Comparison of ENCODE assay signal across 29 mouse cellular contexts in the genomic region with DNA sequence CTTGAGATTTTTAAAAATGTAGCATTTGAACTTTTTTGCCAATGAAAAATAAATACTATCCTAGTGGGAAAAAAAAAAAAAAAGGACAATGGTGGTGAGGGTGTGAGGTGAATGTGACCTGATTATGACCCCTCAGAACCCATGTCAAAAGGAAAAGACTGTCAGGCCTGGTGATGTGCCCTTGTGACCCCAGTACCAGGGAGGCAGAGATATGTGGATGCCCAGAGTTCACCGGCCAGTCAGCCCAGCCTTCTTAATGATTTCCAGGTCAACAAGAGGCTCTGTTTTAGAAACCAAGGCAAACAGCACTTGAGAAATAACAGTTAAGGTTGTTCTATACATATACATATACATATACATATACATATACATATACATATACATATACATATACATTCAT. TPM values are rescaled to one million over a fixed set of nuclear protein-coding genes. Genes with fewer than 3 reads are reported as not detected.
"Had no signal": no experiment of that assay in that cellular context is flagged by ENCODE, and none has a peak within 500 bp of the region (broad histone marks: within the 10 kb centered on the region; RNA-seq: fewer than 3 reads in every experiment).

No protein-coding gene starts in this region.

- H3K4me1 ChIP-seq: liver, embryonic 12.5 days had no signal

- H3K27ac ChIP-seq: gastrocnemius, adult 2 months; heart, embryonic 10.5 days; hindbrain, embryonic 10.5 days; hindbrain, embryonic 12.5 days; hindbrain, embryonic 14.5 days; intestine, embryonic 15.5 days; layer of hippocampus, adult 2 months; left cerebral cortex, adult 2 months; limb, embryonic 10.5 days; limb, embryonic 12.5 days; liver, embryonic 12.5 days; liver, embryonic 14.5 days had no signal

- H3K36me3 ChIP-seq: heart, embryonic 10.5 days; heart, embryonic 12.5 days; hindbrain, embryonic 10.5 days; hindbrain, embryonic 12.5 days; intestine, embryonic 15.5 days; limb, embryonic 10.5 days; limb, embryonic 12.5 days; liver, embryonic 12.5 days had no signal

- H3K27me3 ChIP-seq: heart, embryonic 12.5 days; intestine, embryonic 15.5 days; limb, embryonic 12.5 days; liver, embryonic 12.5 days had no signal

- DNase-seq: gastrocnemius, adult 2 months; gastrocnemius, postnatal 10 days; gastrocnemius, postnatal 25 days; heart, adult 18-20 months; heart, postnatal 10 days; heart, postnatal 4 days; kidney, adult 18-20 months; kidney, postnatal 10 days; kidney, postnatal 25 days; kidney, postnatal 4 days; liver had no signal

- H3K9me3 ChIP-seq: heart, embryonic 10.5 days; heart, embryonic 12.5 days; hindbrain, embryonic 10.5 days; hindbrain, embryonic 12.5 days; intestine, embryonic 15.5 days; limb, embryonic 10.5 days; limb, embryonic 12.5 days; liver, embryonic 12.5 days had no signal

- H3K4me3 ChIP-seq: gastrocnemius, adult 2 months; heart, embryonic 10.5 days; heart, embryonic 12.5 days; hindbrain, embryonic 10.5 days; hindbrain, embryonic 12.5 days; intestine, embryonic 15.5 days; layer of hippocampus, adult 2 months; left cerebral cortex, adult 2 months; limb, embryonic 10.5 days; limb, embryonic 12.5 days; liver, embryonic 12.5 days had no signal

RNA-seq across cellular contexts. Expression of a gene that starts 60.0 kb away (rescaled TPM):
- polyA plus RNA-seq: heart, embryonic 14.5 days; heart, embryonic 16.5 days; hindbrain, embryonic 10.5 days; hindbrain, embryonic 14.5 days; hindbrain, embryonic 16.5 days; inflammation-experienced regulatory T-cells, adult 6 months; kidney, embryonic 14.5 days; kidney, embryonic 16.5 days; liver, embryonic 12.5 days; liver, embryonic 14.5 days had no signal
